Comparison of ENCODE assay signal across 8 mouse cellular contexts in the genomic region with DNA sequence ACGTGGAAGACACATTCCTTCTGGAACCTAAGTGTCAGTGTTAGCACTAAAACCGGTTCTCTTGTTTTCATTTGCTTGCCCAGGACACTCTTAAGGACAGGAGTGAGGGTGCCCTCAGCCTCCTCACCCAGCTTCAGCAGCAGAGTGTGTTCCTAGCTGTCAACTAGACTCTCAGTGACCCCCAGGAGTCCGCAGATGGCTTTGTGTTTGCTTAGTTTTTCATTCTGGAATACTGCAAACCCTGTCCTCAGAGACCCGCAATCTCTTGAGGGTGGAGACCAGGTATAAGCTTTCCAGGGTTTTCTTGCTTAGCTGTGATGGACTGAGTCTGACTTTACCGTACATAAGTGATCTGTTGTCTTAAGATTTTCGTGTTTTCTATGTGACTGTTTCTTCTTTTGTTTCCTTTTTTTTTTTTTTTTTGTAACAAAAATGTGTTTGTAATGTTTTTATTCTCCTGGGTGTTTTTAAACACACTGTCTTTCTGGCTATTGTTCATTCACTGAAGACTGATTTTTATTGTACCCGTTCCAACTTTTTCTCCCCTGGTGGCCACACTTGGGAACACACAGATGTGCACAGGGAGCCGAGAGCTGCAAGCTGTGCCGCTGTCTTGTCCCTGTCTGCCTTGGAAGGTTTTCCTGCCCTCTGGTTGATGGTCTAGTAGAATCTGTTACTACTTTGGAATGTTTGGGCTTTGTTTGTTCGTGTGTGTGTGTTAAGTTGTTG. TPM values are rescaled to one million over a fixed set of nuclear protein-coding genes. Genes with fewer than 3 reads are reported as not detected.
A peak's percentile ranks its signal among the peaks of the same experiment; 100 is the strongest.
DNase-seq lines count a peak whose midpoint lies in the region; ATAC-seq and TF ChIP-seq lines count a peak whose summit lies in the region.

No protein-coding gene starts in this region.

- TF ChIP-seq POLR2A in limb, embryonic 14.5 days (IDR thresholded peaks at IDR 0.05; ENCODE audit: borderline replicate concordance, extremely low read depth, insufficient read depth, insufficient read length): no peak

- peak; percentile 56 for DNase-seq in forebrain, postnatal 0 days
- peak; percentile 34 for DNase-seq in ovary, postnatal 36 days (ENCODE audit: low spot score)
- DNase-seq in ovary, postnatal 10 days (ENCODE audit: low spot score): no peak
- DNase-seq in embryonic facial prominence, embryonic 14.5 days (ENCODE audit: low spot score): peak; percentile 64
- peak; percentile 35 for DNase-seq in limb, embryonic 14.5 days (ENCODE audit: low spot score)
- DNase-seq in spleen, adult 12 weeks (ENCODE audit: low spot score): no peak

- TF ChIP-seq CTCF in forebrain, postnatal 0 days (IDR thresholded peaks at IDR 0.05; ENCODE audit: low read depth): peak; percentile 68

- no peak overlapping the region for H3K9ac ChIP-seq in forebrain, postnatal 0 days
- no peak overlapping the region for H3K9ac ChIP-seq in forebrain, embryonic 12.5 days
- no peak overlapping the region for H3K9ac ChIP-seq in embryonic facial prominence, embryonic 14.5 days (ENCODE audit: low read depth, low read length)
- no peak overlapping the region for H3K9ac ChIP-seq in limb, embryonic 14.5 days (ENCODE audit: low read depth, low read length, severe bottlenecking)
- H3K9ac ChIP-seq in stomach, embryonic 16.5 days (ENCODE audit: low read length): no peak overlapping the region

- H3K27me3 ChIP-seq in forebrain, postnatal 0 days (ENCODE audit: insufficient read depth, low read length): no peaks in the 10 kb centered on the region
- H3K27me3 ChIP-seq in forebrain, embryonic 12.5 days: no peaks in the 10 kb centered on the region
- H3K27me3 ChIP-seq in embryonic facial prominence, embryonic 14.5 days (replicated peaks; ENCODE audit: control insufficient read depth, insufficient read depth, low read length): no peaks in the 10 kb centered on the region
- no peaks in the 10 kb centered on the region for H3K27me3 ChIP-seq in limb, embryonic 14.5 days (ENCODE audit: control insufficient read depth, insufficient read depth, low read length)
- H3K27me3 ChIP-seq in stomach, embryonic 16.5 days (ENCODE audit: control insufficient read depth, insufficient read depth, low read length): no peaks in the 10 kb centered on the region

- H3K36me3 ChIP-seq in forebrain, postnatal 0 days (ENCODE audit: insufficient read depth): no peaks in the 10 kb centered on the region
- H3K36me3 ChIP-seq in forebrain, embryonic 12.5 days (replicated peaks): no peaks in the 10 kb centered on the region
- no peaks in the 10 kb centered on the region for H3K36me3 ChIP-seq in embryonic facial prominence, embryonic 14.5 days (ENCODE audit: control insufficient read depth, insufficient read depth, low read length)
- H3K36me3 ChIP-seq in limb, embryonic 14.5 days (ENCODE audit: control insufficient read depth, insufficient read depth, low read length): no peaks in the 10 kb centered on the region
- no peaks in the 10 kb centered on the region for H3K36me3 ChIP-seq in stomach, embryonic 16.5 days (ENCODE audit: control insufficient read depth, insufficient read depth, low read length)

- H3K4me1 ChIP-seq in forebrain, postnatal 0 days (ENCODE audit: insufficient read depth): peaks cover 7% of the 10 kb centered on the region; the same call in 1 of the 2 replicates
- peaks cover 10% of the 10 kb centered on the region for H3K4me1 ChIP-seq in forebrain, embryonic 12.5 days
- peaks cover 15% of the 10 kb centered on the region for H3K4me1 ChIP-seq in embryonic facial prominence, embryonic 14.5 days (ENCODE audit: control insufficient read depth, insufficient read depth, low read length)
- H3K4me1 ChIP-seq in limb, embryonic 14.5 days (ENCODE audit: control insufficient read depth, insufficient read depth, low read length): peaks cover 16% of the 10 kb centered on the region; the same call in 1 of the 2 replicates
- peaks cover 9% of the 10 kb centered on the region for H3K4me1 ChIP-seq in stomach, embryonic 16.5 days (ENCODE audit: control insufficient read depth, insufficient read depth, low read length)

- no peak overlapping the region for H3K4me3 ChIP-seq in forebrain, postnatal 0 days (ENCODE audit: low read depth, low read length)
- H3K4me3 ChIP-seq in forebrain, embryonic 12.5 days (replicated peaks): no peak overlapping the region
- no peak overlapping the region for H3K4me3 ChIP-seq in embryonic facial prominence, embryonic 14.5 days (ENCODE audit: low read depth, low read length)
- no peak overlapping the region for H3K4me3 ChIP-seq in limb, embryonic 14.5 days (replicated peaks; ENCODE audit: low read length)
- H3K4me3 ChIP-seq in stomach, embryonic 16.5 days (replicated peaks; ENCODE audit: low read length): no peak overlapping the region

- H3K27ac ChIP-seq in forebrain, postnatal 0 days (ENCODE audit: low read depth, low read length): no peak overlapping the region
- no peak overlapping the region for H3K27ac ChIP-seq in forebrain, embryonic 12.5 days
- H3K27ac ChIP-seq in embryonic facial prominence, embryonic 14.5 days (replicated peaks; ENCODE audit: low read depth, low read length): peak overlapping the region; percentile 36; the same call in 1 of the 2 replicates
- no peak overlapping the region for H3K27ac ChIP-seq in limb, embryonic 14.5 days (replicated peaks; ENCODE audit: low read depth, low read length)
- H3K27ac ChIP-seq in stomach, embryonic 16.5 days (ENCODE audit: low read length): peak overlapping the region; percentile 21; the same call in 1 of the 2 replicates

- WGBS in forebrain, postnatal 0 days: 52% methylated on average over 10 of the region's 10 CpGs
- whole genome bisulfite sequencing in forebrain, embryonic 12.5 days: 64% methylated on average over 10 of the region's 10 CpGs
- WGBS in embryonic facial prominence, embryonic 14.5 days: 32% methylated on average over 10 of the region's 10 CpGs
- WGBS in limb, embryonic 14.5 days: 58% methylated on average over 10 of the region's 10 CpGs
- WGBS in stomach, embryonic 16.5 days: 44% methylated on average over 10 of the region's 10 CpGs

- H3K9me3 ChIP-seq in forebrain, postnatal 0 days (ENCODE audit: low read length): no peaks in the 10 kb centered on the region
- no peaks in the 10 kb centered on the region for H3K9me3 ChIP-seq in forebrain, embryonic 12.5 days
- no peaks in the 10 kb centered on the region for H3K9me3 ChIP-seq in embryonic facial prominence, embryonic 14.5 days (ENCODE audit: control insufficient read depth, low read length)
- no peaks in the 10 kb centered on the region for H3K9me3 ChIP-seq in limb, embryonic 14.5 days (ENCODE audit: control insufficient read depth, low read length)
- H3K9me3 ChIP-seq in stomach, embryonic 16.5 days (replicated peaks; ENCODE audit: control insufficient read depth, low read length): no peaks in the 10 kb centered on the region

- ATAC-seq in forebrain, postnatal 0 days: no peak
- ATAC-seq in forebrain, embryonic 12.5 days (ENCODE audit: low FRiP score): no peak
- 0 out of 2 replicates have a peak, but pooled peaks have one; percentile 6 for ATAC-seq in embryonic facial prominence, embryonic 14.5 days (ENCODE audit: low read depth)
- ATAC-seq in limb, embryonic 14.5 days (ENCODE audit: low FRiP score, low read depth): no peak
- no peak for ATAC-seq in stomach, embryonic 16.5 days (ENCODE audit: insufficient read depth, low FRiP score)

- H3K4me2 ChIP-seq in forebrain, postnatal 0 days (ENCODE audit: low read depth): no peak overlapping the region
- no peak overlapping the region for H3K4me2 ChIP-seq in forebrain, embryonic 12.5 days
- no peak overlapping the region for H3K4me2 ChIP-seq in embryonic facial prominence, embryonic 14.5 days (ENCODE audit: low read depth, low read length)
- H3K4me2 ChIP-seq in limb, embryonic 14.5 days (replicated peaks; ENCODE audit: low read depth, low read length, severe bottlenecking): no peak overlapping the region
- H3K4me2 ChIP-seq in stomach, embryonic 16.5 days (ENCODE audit: low read depth, low read length): no peak overlapping the region

RNA-seq across cellular contexts. Expression of gene Inip, which starts 40.6 kb away (rescaled TPM):
- 31.3 and 34.1 TPM in 2 replicates for total RNA-seq in forebrain, postnatal 0 days (2014; rRNA removed)
- polyA plus RNA-seq in forebrain, postnatal 0 days (2015; fragmentation: Nextera tagmentation; extraction: Ambion mirVana): 39.2 and 43.2 TPM in 2 replicates
- 100 and 111 TPM in 2 replicates for polyA plus RNA-seq in forebrain, embryonic 12.5 days (2016; fragmentation: Nextera tagmentation; extraction: Ambion mirVana)
- 34.3 and 40.6 TPM in 2 replicates for polyA plus RNA-seq in embryonic facial prominence, embryonic 14.5 days (2014; fragmentation: Nextera tagmentation; extraction: Ambion mirVana)
- 17.6 and 20.4 TPM in 2 replicates for polyA plus RNA-seq in limb, embryonic 14.5 days (2012; rRNA removed)
- 40.0 and 49.0 TPM in 2 replicates for polyA plus RNA-seq in limb, embryonic 14.5 days (2014; fragmentation: Nextera tagmentation; extraction: Ambion mirVana)
- 41.4 and 44.7 TPM in 2 replicates for polyA plus RNA-seq in stomach, embryonic 16.5 days (2015; fragmentation: Nextera tagmentation; extraction: Ambion mirVana)

RNA-seq across cellular contexts. Expression of gene Snx30, which starts 44.8 kb away (rescaled TPM):
- 22.7 and 31.4 TPM in 2 replicates for total RNA-seq in forebrain, postnatal 0 days (2014; rRNA removed)
- 9.8 and 16.9 TPM in 2 replicates for polyA plus RNA-seq in forebrain, postnatal 0 days (2015; fragmentation: Nextera tagmentation; extraction: Ambion mirVana)
- 12.1 and 13.4 TPM in 2 replicates for polyA plus RNA-seq in forebrain, embryonic 12.5 days (2016; fragmentation: Nextera tagmentation; extraction: Ambion mirVana)
- 14.1 and 15.1 TPM in 2 replicates for polyA plus RNA-seq in embryonic facial prominence, embryonic 14.5 days (2014; fragmentation: Nextera tagmentation; extraction: Ambion mirVana)
- polyA plus RNA-seq in limb, embryonic 14.5 days (2012; rRNA removed): 6.6 and 7.2 TPM in 2 replicates
- 12.0 and 14.0 TPM in 2 replicates for polyA plus RNA-seq in limb, embryonic 14.5 days (2014; fragmentation: Nextera tagmentation; extraction: Ambion mirVana)
- 4.1 and 4.9 TPM in 2 replicates for polyA plus RNA-seq in stomach, embryonic 16.5 days (2015; fragmentation: Nextera tagmentation; extraction: Ambion mirVana)

Comparison
In these comparisons a context has a peak if more than half of its experiments do, and no peak if none do; other contexts are left out.
1. DNase-seq: peak in forebrain, postnatal 0 days (single experiment), ovary, postnatal 36 days (single experiment), embryonic facial prominence, embryonic 14.5 days (single experiment) and limb, embryonic 14.5 days (single experiment); none in ovary, postnatal 10 days (single experiment) and spleen, adult 12 weeks (single experiment).
2. H3K27ac ChIP-seq: peak in embryonic facial prominence, embryonic 14.5 days (single experiment) and stomach, embryonic 16.5 days (single experiment); none in forebrain, postnatal 0 days (single experiment), forebrain, embryonic 12.5 days (single experiment) and limb, embryonic 14.5 days (single experiment).